Mouse (Mus musculus) left cerebral cortex, postnatal 36 days (tissue): ENCODE data around the gene Spata5. TPM values are rescaled to one million over a fixed set of nuclear protein-coding genes. Genes with fewer than 3 reads are reported as not detected.

Experiments
- DNase-seq, 2 experiments: peaks; one replicate each; pipeline ENCODE4 v3.0.0; 2021 to 2022; ENCODE audit warnings: low spot score in 2 of 2, mixed read lengths in 1 of 2
- intact Hi-C: fragments of 180-260 bp; cut with DNase I; formaldehyde crosslinking; loops from one replicate; pipeline ENCODE4 v1.15.1; 2025
- total RNA-seq, 2 experiments: library from RNA; stranded (reverse); gene quantifications; 2 replicates each; pipeline ENCODE4 v1.2.3; 2021

Spata5 gene
- total RNA-seq, 2 experiments from 2014 or later = 21.5 to 25.4 TPM

- intact Hi-C loops = no loop called here
- DNase-seq = no peak
These were observed 183.2 kb downstream of the Spata5 start for GRCm38 (mm10) chr3:37602890-37603289.

GRCm38 (mm10) chr3:37603541-37603940 lies 183.8 kb downstream of the Spata5 start:
- intact Hi-C loops = no loop called here

GRCm38 (mm10) chr3:37604976-37605875 lies 185.5 kb downstream of the Spata5 start:
- no peak for DNase-seq
- intact Hi-C loops = no loop called here

More at GRCm38 (mm10) chr3:37603541-37603940, 183.8 kb downstream of the Spata5 start:
- no peak for DNase-seq

- no peak for DNase-seq
- intact Hi-C loops = no loop called here
These were observed 186.2 kb downstream of the Spata5 start for GRCm38 (mm10) chr3:37605876-37606238.

- intact Hi-C loops = no loop called here
- DNase-seq = no peak
These were observed 189.2 kb downstream of the Spata5 start for GRCm38 (mm10) chr3:37608926-37609325.

- DNase-seq = no peak
- intact Hi-C loops = no loop called here
These were observed 191.0 kb downstream of the Spata5 start for GRCm38 (mm10) chr3:37610670-37611069.

GRCm38 (mm10) chr3:37613722-37614121 lies 194.0 kb downstream of the Spata5 start:
- intact Hi-C loops = no loop called here
- DNase-seq = no peak

- intact Hi-C loops = no loop called here
- no peak for DNase-seq
These were observed 195.4 kb downstream of the Spata5 start for GRCm38 (mm10) chr3:37614878-37615650.

- intact Hi-C loops = no loop called here
These were observed 197.2 kb downstream of the Spata5 start for GRCm38 (mm10) chr3:37616586-37617547.

More at GRCm38 (mm10) chr3:37616586-37617547, 197.2 kb downstream of the Spata5 start:
- DNase-seq = no peak

Other genes with a start within 250 kb of the Spata5 start
- not detected for gene Il21, start 187.3 kb upstream of the Spata5 start, total RNA-seq
- 1 to 10 TPM; 3.3 to 4.1 TPM for gene Bbs12, start 107.3 kb upstream of the Spata5 start, total RNA-seq
- 1 to 10 TPM; 9.3 TPM for gene Cetn4, start 107.2 kb upstream of the Spata5 start, total RNA-seq
- 1 to 10 TPM; 3.6 to 4.2 TPM for gene Fgf2, start 71.5 kb upstream of the Spata5 start, total RNA-seq
- gene Nudt6, start 315 bp downstream of the Spata5 start, total RNA-seq = 1 to 10 TPM; 6.8 to 8.8 TPM
- gene Spry1, start 220.1 kb downstream of the Spata5 start, total RNA-seq = 1 to 10 TPM; 9.5 to 9.6 TPM